Mouse (Mus musculus): ENCODE results near the gene Akap11. TPM values are rescaled to one million over a fixed set of nuclear protein-coding genes. Genes with fewer than 3 reads are reported as not detected.

The Akap11 gene
- polyA plus RNA-seq, 1 experiment = 11.4 TPM

DNA sequence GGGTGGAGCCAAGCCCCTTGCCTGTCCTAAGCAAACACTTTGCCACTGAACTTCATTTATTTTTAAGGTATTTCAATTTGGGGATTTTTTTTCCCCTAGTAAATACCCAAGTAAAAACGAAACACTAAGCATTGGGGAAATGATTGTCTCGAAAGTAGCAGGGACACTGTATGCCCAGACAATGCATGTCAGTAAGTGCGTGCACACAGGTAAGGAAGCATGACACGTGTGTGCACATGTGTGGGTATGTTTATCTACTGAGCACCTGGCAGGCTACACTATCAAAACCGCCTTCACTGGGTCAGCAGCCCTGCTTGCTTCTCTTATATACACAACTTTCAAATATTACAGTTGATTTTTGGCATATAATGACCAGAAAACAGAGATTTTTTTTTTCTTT lies 31.8 kb upstream of the Akap11 start:
- Histone ChIP-seq H3K4me2 (ENCODE audit: low read depth) (no peak overlapping the region), H3K36me3 (ENCODE audit: control insufficient read depth, insufficient read depth) (peaks cover 4% of the 10 kb centered on the region), H3K27me3 (ENCODE audit: control insufficient read depth, insufficient read depth, insufficient read length) (no peaks in the 10 kb centered on the region), H3K4me3 (no peak overlapping the region), H3ac (ENCODE audit: control insufficient read depth, insufficient read length) (no peak overlapping the region), H3K79me2 (ENCODE audit: control insufficient read depth, insufficient read depth) (no peaks in the 10 kb centered on the region)
- no peak for TF ChIP-seq MAX (IDR thresholded peaks at IDR 0.05; ENCODE audit: low read depth)
- no peak for TF ChIP-seq E2F4 (IDR thresholded peaks at IDR 0.05; ENCODE audit: insufficient read depth)
- no peak for TF ChIP-seq SRF (IDR thresholded peaks at IDR 0.05; ENCODE audit: control insufficient read depth, insufficient read length, low read depth)
- no peak for TF ChIP-seq USF1 (IDR thresholded peaks at IDR 0.05; ENCODE audit: low read depth)
- no peak for TF ChIP-seq REST (IDR thresholded peaks at IDR 0.05; ENCODE audit: insufficient read depth, insufficient read length)
- no peak for TF ChIP-seq CEBPB (IDR thresholded peaks at IDR 0.05; ENCODE audit: insufficient read depth, poor library complexity, severe bottlenecking)
- TF ChIP-seq MYOD1 (IDR thresholded peaks at IDR 0.05; ENCODE audit: control insufficient read depth in 1 of 3, insufficient read length in 2 of 3, low read depth in 2 of 3) = no peak
- TF ChIP-seq POLR2A (IDR thresholded peaks at IDR 0.05; ENCODE audit: insufficient read length, low read depth) = no peak
- TF ChIP-seq TCF12 (IDR thresholded peaks at IDR 0.05; ENCODE audit: insufficient read depth, poor library complexity, severe bottlenecking) = no peak
- no peak for TF ChIP-seq MYOG (IDR thresholded peaks at IDR 0.05; ENCODE audit: control insufficient read depth in 1 of 3, insufficient read depth in 1 of 3, insufficient read length in 2 of 3, low read depth in 2 of 3)
- no peak for TF ChIP-seq TCF3 (IDR thresholded peaks at IDR 0.05; ENCODE audit: insufficient read length, low read depth)
- TF ChIP-seq POLR2AphosphoS2 (IDR thresholded peaks at IDR 0.05; ENCODE audit: insufficient read length, low read depth) = no peak

DNA sequence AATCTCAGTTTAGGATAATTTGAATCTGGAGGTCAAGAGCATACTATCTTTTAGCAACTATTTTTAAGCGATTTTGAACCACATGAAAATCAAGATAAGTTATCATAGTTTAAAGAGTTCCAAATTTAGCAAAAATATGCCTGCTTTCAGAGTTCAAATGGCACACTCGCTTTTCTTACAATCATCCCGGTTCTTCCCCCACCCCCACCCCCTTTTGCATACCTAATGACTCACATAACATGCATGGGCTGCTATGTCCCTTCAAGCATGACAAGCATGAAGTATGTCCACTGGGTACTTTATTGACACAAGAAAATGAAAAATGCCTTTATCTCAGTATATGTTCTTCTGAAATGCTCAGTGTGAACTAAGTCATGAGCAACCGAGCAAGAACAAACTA lies 29.8 kb upstream of the Akap11 start:
- H3K36me3 ChIP-seq (ENCODE audit: control insufficient read depth, insufficient read depth) = peaks cover 4% of the 10 kb centered on the region
- H3ac ChIP-seq (ENCODE audit: control insufficient read depth, insufficient read length) = no peak overlapping the region
- TF ChIP-seq REST (IDR thresholded peaks at IDR 0.05; ENCODE audit: insufficient read depth, insufficient read length) (no peak), SRF (IDR thresholded peaks at IDR 0.05; ENCODE audit: control insufficient read depth, insufficient read length, low read depth) (no peak), POLR2AphosphoS2 (IDR thresholded peaks at IDR 0.05; ENCODE audit: insufficient read length, low read depth) (no peak), POLR2A (IDR thresholded peaks at IDR 0.05; ENCODE audit: insufficient read length, low read depth) (no peak), TCF12 (IDR thresholded peaks at IDR 0.05; ENCODE audit: insufficient read depth, poor library complexity, severe bottlenecking) (no peak), MYOG (IDR thresholded peaks at IDR 0.05; ENCODE audit: control insufficient read depth in 1 of 3, insufficient read depth in 1 of 3, insufficient read length in 2 of 3, low read depth in 2 of 3) (no peak), E2F4 (IDR thresholded peaks at IDR 0.05; ENCODE audit: insufficient read depth) (no peak), MYOD1 (IDR thresholded peaks at IDR 0.05; ENCODE audit: control insufficient read depth in 1 of 3, insufficient read length in 2 of 3, low read depth in 2 of 3) (no peak), CEBPB (IDR thresholded peaks at IDR 0.05; ENCODE audit: insufficient read depth, poor library complexity, severe bottlenecking) (no peak), MAX (IDR thresholded peaks at IDR 0.05; ENCODE audit: low read depth) (no peak), USF1 (IDR thresholded peaks at IDR 0.05; ENCODE audit: low read depth) (no peak), TCF3 (IDR thresholded peaks at IDR 0.05; ENCODE audit: insufficient read length, low read depth) (no peak)
- no peaks in the 10 kb centered on the region for H3K79me2 ChIP-seq (ENCODE audit: control insufficient read depth, insufficient read depth)
- no peak overlapping the region for H3K4me2 ChIP-seq (ENCODE audit: low read depth)
- no peaks in the 10 kb centered on the region for H3K27me3 ChIP-seq (ENCODE audit: control insufficient read depth, insufficient read depth, insufficient read length)
- H3K4me3 ChIP-seq = no peak overlapping the region

- Histone ChIP-seq H3K36me3 (ENCODE audit: control insufficient read depth, insufficient read depth) (peaks cover 4% of the 10 kb centered on the region), H3K4me2 (ENCODE audit: low read depth) (no peak overlapping the region), H3ac (ENCODE audit: control insufficient read depth, insufficient read length) (no peak overlapping the region), H3K4me3 (no peak overlapping the region), H3K27me3 (ENCODE audit: control insufficient read depth, insufficient read depth, insufficient read length) (no peaks in the 10 kb centered on the region), H3K79me2 (ENCODE audit: control insufficient read depth, insufficient read depth) (no peaks in the 10 kb centered on the region)
- TF ChIP-seq MAX (IDR thresholded peaks at IDR 0.05; ENCODE audit: low read depth) (no peak), POLR2AphosphoS2 (IDR thresholded peaks at IDR 0.05; ENCODE audit: insufficient read length, low read depth) (no peak), TCF12 (IDR thresholded peaks at IDR 0.05; ENCODE audit: insufficient read depth, poor library complexity, severe bottlenecking) (no peak), POLR2A (IDR thresholded peaks at IDR 0.05; ENCODE audit: insufficient read length, low read depth) (no peak), CEBPB (IDR thresholded peaks at IDR 0.05; ENCODE audit: insufficient read depth, poor library complexity, severe bottlenecking) (no peak), MYOG (IDR thresholded peaks at IDR 0.05; ENCODE audit: control insufficient read depth in 1 of 3, insufficient read depth in 1 of 3, insufficient read length in 2 of 3, low read depth in 2 of 3) (no peak), USF1 (IDR thresholded peaks at IDR 0.05; ENCODE audit: low read depth) (no peak), TCF3 (IDR thresholded peaks at IDR 0.05; ENCODE audit: insufficient read length, low read depth) (no peak)
Observed at GRCm38 (mm10) chr14:78564292-78564691, 27.7 kb upstream of the Akap11 start.

GRCm38 (mm10) chr14:78563211-78563610 lies 26.6 kb upstream of the Akap11 start:
- H3K79me2 ChIP-seq (ENCODE audit: control insufficient read depth, insufficient read depth) = no peaks in the 10 kb centered on the region
- TF ChIP-seq CEBPB (IDR thresholded peaks at IDR 0.05; ENCODE audit: insufficient read depth, poor library complexity, severe bottlenecking) = no peak
- TF ChIP-seq MYOD1 (IDR thresholded peaks at IDR 0.05; ENCODE audit: control insufficient read depth in 1 of 3, insufficient read length in 2 of 3, low read depth in 2 of 3) = no peak
- TF ChIP-seq E2F4 (IDR thresholded peaks at IDR 0.05; ENCODE audit: insufficient read depth) = no peak
- TF ChIP-seq MAX (IDR thresholded peaks at IDR 0.05; ENCODE audit: low read depth) = no peak
- peaks cover 3% of the 10 kb centered on the region for H3K36me3 ChIP-seq (ENCODE audit: control insufficient read depth, insufficient read depth)
- no peak overlapping the region for H3ac ChIP-seq (ENCODE audit: control insufficient read depth, insufficient read length)
- H3K4me3 ChIP-seq = no peak overlapping the region
- H3K4me2 ChIP-seq (ENCODE audit: low read depth) = no peak overlapping the region
- H3K27me3 ChIP-seq (ENCODE audit: control insufficient read depth, insufficient read depth, insufficient read length) = no peaks in the 10 kb centered on the region

- H3ac ChIP-seq (ENCODE audit: control insufficient read depth, insufficient read length) = no peak overlapping the region
- H3K79me2 ChIP-seq (ENCODE audit: control insufficient read depth, insufficient read depth) = no peaks in the 10 kb centered on the region
- H3K27me3 ChIP-seq (ENCODE audit: control insufficient read depth, insufficient read depth, insufficient read length) = no peaks in the 10 kb centered on the region
- H3K4me3 ChIP-seq = no peak overlapping the region
- no peak overlapping the region for H3K4me2 ChIP-seq (ENCODE audit: low read depth)
- H3K36me3 ChIP-seq (ENCODE audit: control insufficient read depth, insufficient read depth) = no peaks in the 10 kb centered on the region
- TF ChIP-seq MYOD1 (IDR thresholded peaks at IDR 0.05; ENCODE audit: control insufficient read depth in 1 of 3, insufficient read length in 2 of 3, low read depth in 2 of 3) (no peak), CEBPB (IDR thresholded peaks at IDR 0.05; ENCODE audit: insufficient read depth, poor library complexity, severe bottlenecking) (no peak), MYOG (IDR thresholded peaks at IDR 0.05; ENCODE audit: control insufficient read depth in 1 of 3, insufficient read depth in 1 of 3, insufficient read length in 2 of 3, low read depth in 2 of 3) (no peak), POLR2A (IDR thresholded peaks at IDR 0.05; ENCODE audit: insufficient read length, low read depth) (no peak), REST (IDR thresholded peaks at IDR 0.05; ENCODE audit: insufficient read depth, insufficient read length) (no peak), MAX (IDR thresholded peaks at IDR 0.05; ENCODE audit: low read depth) (no peak), TCF3 (IDR thresholded peaks at IDR 0.05; ENCODE audit: insufficient read length, low read depth) (no peak), USF1 (IDR thresholded peaks at IDR 0.05; ENCODE audit: low read depth) (no peak), POLR2AphosphoS2 (IDR thresholded peaks at IDR 0.05; ENCODE audit: insufficient read length, low read depth) (no peak), TCF12 (IDR thresholded peaks at IDR 0.05; ENCODE audit: insufficient read depth, poor library complexity, severe bottlenecking) (no peak), E2F4 (IDR thresholded peaks at IDR 0.05; ENCODE audit: insufficient read depth) (no peak), SRF (IDR thresholded peaks at IDR 0.05; ENCODE audit: control insufficient read depth, insufficient read length, low read depth) (no peak)
Observed at GRCm38 (mm10) chr14:78562121-78562520, 25.5 kb upstream of the Akap11 start.
